Mouse (Mus musculus) liver, embryonic 14.5 days (tissue): ENCODE data around the gene Trim62. TPM values are rescaled to one million over a fixed set of nuclear protein-coding genes. Genes with fewer than 3 reads are reported as not detected.

Experiments used
- ATAC-seq: fragments of 200-750 bp; cut with Nextera tagmentation; 2 replicates; pipeline ENCODE4 v1.8.0; 2017; ENCODE audit warnings: moderate number of reproducible peaks, mild to moderate bottlenecking, moderate library complexity; ENCODE audit not compliant: insufficient read depth
- DNase-seq, 3 experiments: peaks; one replicate each; pipeline ENCODE4 v3.0.0-alpha.2; 2012 to 2013; ENCODE audit warnings: low read depth in 3 of 3, low spot score in 3 of 3
- H3K27ac ChIP-seq: fragments of 300-500 bp; sonication (generic); 2 replicates; pipeline ENCODE4 v1.5.1; 2014; ENCODE audit warnings: moderate library complexity, mild to moderate bottlenecking, control low read depth, inconsistent platforms
- H3K27me3 ChIP-seq: fragments of 300-500 bp; sonication (generic); 2 replicates; pipeline ENCODE4 v1.6.1; 2014; ENCODE audit warnings: mild to moderate bottlenecking, low read length, moderate library complexity; ENCODE audit not compliant: control insufficient read depth, insufficient read depth
- H3K36me3 ChIP-seq: fragments of 300-500 bp; sonication (generic); replicated peaks from 2 replicates; pipeline ENCODE4 v1.6.1; 2014; ENCODE audit warnings: low read depth; ENCODE audit not compliant: control insufficient read depth, insufficient read depth
- H3K4me1 ChIP-seq, 2 experiments: fragments of 200-500 bp in 1 of 2; fragments of 300-500 bp in 1 of 2; sonication (generic) in 1 of 2; replicated peaks; 2 replicates each; pipeline ENCODE4 v1.6.1; 2012 to 2014; ENCODE audit warnings: antibody characterized with exemption in 1 of 2, inconsistent platforms in 1 of 2, low read length in 1 of 2; ENCODE audit not compliant: control insufficient read depth in 2 of 2, insufficient read depth in 2 of 2
- H3K4me2 ChIP-seq: fragments of 300-500 bp; sonication (generic); 2 replicates; pipeline ENCODE4 v1.6.1; 2014; ENCODE audit warnings: low read depth, mild to moderate bottlenecking, control low read depth, moderate library complexity
- H3K4me3 ChIP-seq, 2 experiments: fragments of 200-500 bp in 1 of 2; fragments of 300-500 bp in 1 of 2; sonication (generic) in 1 of 2; 2 replicates each; pipeline ENCODE4 v1.5.1; 2012 to 2014; ENCODE audit warnings: low read depth in 2 of 2, low read length in 2 of 2, mild to moderate bottlenecking in 2 of 2, control low read depth in 1 of 2, inconsistent platforms in 1 of 2, moderate library complexity in 1 of 2; ENCODE audit not compliant: insufficient read depth in 1 of 2
- H3K9ac ChIP-seq: fragments of 300-500 bp; sonication (generic); replicated peaks from 2 replicates; pipeline ENCODE4 v1.6.1; 2014; ENCODE audit warnings: mild to moderate bottlenecking, control low read depth, moderate library complexity
- H3K9me3 ChIP-seq: fragments of 300-500 bp; sonication (generic); 2 replicates; pipeline ENCODE4 v1.6.1; 2016; ENCODE audit warnings: low read length, mixed read lengths; ENCODE audit not compliant: control insufficient read depth
- CTCF ChIP-seq: IDR thresholded peaks from 2 replicates; pipeline ENCODE4 v1.5.1; 2016; ENCODE audit warnings: antibody characterized with exemption, low read depth, control low read depth
- EP300 ChIP-seq: IDR thresholded peaks from 2 replicates; pipeline ENCODE4 v1.6.1; 2016; ENCODE audit warnings: antibody characterized with exemption, low read depth
- WGBS: fragments of 180-500 bp; shearing (Covaris S2); extraction: QIAGEN DNeasy Blood & Tissue Kit; methylation state at CpG from one replicate; pipeline ENCODE4 v1.1.7; 2014; ENCODE audit not compliant: insufficient replicate concordance; 5-methylcytosine and 5-hydroxymethylcytosine counted together
- polyA plus RNA-seq, 2 experiments: library from polyadenylated mRNA; depleted of rRNA in 1 of 2; stranded (reverse) in 1 of 2; unstranded in 1 of 2; fragments of >200 nt; fragmentation: Nextera tagmentation in 1 of 2; extraction: Ambion mirVana in 1 of 2; gene quantifications; 2 replicates each; pipeline versions ENCODE4 v1.2.1 to v1.2.3; 2012 to 2014

Gene Trim62
- polyA plus RNA-seq, 2 experiments = 0.25 to 0.30 TPM

GRCm38 (mm10) chr4:128884711-128885095 is 1.3 kb downstream of the Trim62 start:
- H3K4me3 ChIP-seq = peak overlapping the region in 1 of 2 experiments; percentile 44; a peak in 1 of 4 replicates
- DNase-seq (no peak), ATAC-seq (no peak)
- no peak overlapping the region for H3K27ac ChIP-seq
- H3K4me2 ChIP-seq = peak overlapping the region; percentile 57
- no peaks in the 10 kb centered on the region for H3K9me3 ChIP-seq
- no peaks in the 10 kb centered on the region for H3K4me1 ChIP-seq
- H3K27me3 ChIP-seq = peaks cover 38% of the 10 kb centered on the region
- H3K36me3 ChIP-seq = no peaks in the 10 kb centered on the region
- H3K9ac ChIP-seq = no peak overlapping the region
- 44% methylated on average over 5 of the region's 5 CpGs for WGBS
- no peak for TF ChIP-seq EP300
- TF ChIP-seq CTCF = no peak

GRCm38 (mm10) chr4:128885540-128885939 is 2.2 kb downstream of the Trim62 start:
- WGBS = 80% methylated on average over 8 of the region's 8 CpGs
- no peaks in the 10 kb centered on the region for H3K4me1 ChIP-seq
- ATAC-seq (no peak), DNase-seq (no peak)
- peaks cover 38% of the 10 kb centered on the region for H3K27me3 ChIP-seq
- H3K9me3 ChIP-seq = no peaks in the 10 kb centered on the region
- H3K4me3 ChIP-seq = no peak overlapping the region
- no peak overlapping the region for H3K4me2 ChIP-seq
- H3K36me3 ChIP-seq = no peaks in the 10 kb centered on the region
- H3K27ac ChIP-seq = no peak overlapping the region
- TF ChIP-seq EP300 = no peak
- no peak for TF ChIP-seq CTCF
- H3K9ac ChIP-seq = no peak overlapping the region

GRCm38 (mm10) chr4:128886571-128886970 is 3.2 kb downstream of the Trim62 start:
- DNase-seq = no peak
- H3K36me3 ChIP-seq = no peaks in the 10 kb centered on the region
- H3K4me2 ChIP-seq = no peak overlapping the region
- H3K9me3 ChIP-seq = no peaks in the 10 kb centered on the region
- no peak overlapping the region for H3K27ac ChIP-seq
- no peak overlapping the region for H3K9ac ChIP-seq
- TF ChIP-seq CTCF = no peak
- no peak for TF ChIP-seq EP300
- 61% methylated on average over 5 of the region's 5 CpGs for WGBS
- H3K4me3 ChIP-seq = no peak overlapping the region
- no peak for ATAC-seq
- peaks cover 37% of the 10 kb centered on the region for H3K27me3 ChIP-seq
- H3K4me1 ChIP-seq = no peaks in the 10 kb centered on the region

GRCm38 (mm10) chr4:128887026-128887425 is 3.6 kb downstream of the Trim62 start:
- no peak for TF ChIP-seq CTCF
- no peak for TF ChIP-seq EP300
- ATAC-seq = no peak

GRCm38 (mm10) chr4:128887641-128888091 is 4.3 kb downstream of the Trim62 start:
- Histone ChIP-seq H3K27ac (no peak overlapping the region), H3K27me3 (peaks cover 26% of the 10 kb centered on the region), H3K9me3 (no peaks in the 10 kb centered on the region), H3K4me3 (no peak overlapping the region), H3K4me1 (no peaks in the 10 kb centered on the region), H3K9ac (no peak overlapping the region), H3K36me3 (no peaks in the 10 kb centered on the region), H3K4me2 (no peak overlapping the region)
- WGBS = 58% methylated on average over 9 of the region's 9 CpGs
- no peak for TF ChIP-seq CTCF
- no peak for TF ChIP-seq EP300
- DNase-seq (no peak), ATAC-seq (no peak)

More at GRCm38 (mm10) chr4:128887026-128887425, 3.6 kb downstream of the Trim62 start:
- Histone ChIP-seq H3K9ac (no peak overlapping the region), H3K4me2 (no peak overlapping the region), H3K4me3 (no peak overlapping the region), H3K36me3 (no peaks in the 10 kb centered on the region), H3K27me3 (peaks cover 32% of the 10 kb centered on the region), H3K9me3 (no peaks in the 10 kb centered on the region), H3K27ac (no peak overlapping the region), H3K4me1 (no peaks in the 10 kb centered on the region)
- 66% methylated on average over 10 of the region's 10 CpGs for WGBS
- no peak for DNase-seq
